Mouse (Mus musculus) frontal cortex, postnatal 25 days (tissue): ENCODE measurements around the gene Gm2956.
"Not testable (repeated sequence)": the region's sequence is repeated elsewhere in the genome, so short reads cannot be mapped to it uniquely, and the experiment has no call there.

Source experiments
- DNase-seq, 2 experiments: peaks; one replicate each; pipeline ENCODE4 v3.0.0; 2022; ENCODE audit warnings: low spot score in 2 of 2

Gene Gm2956

GRCm38 (mm10) chr14:3332087-3332677 lies at the start of gene Gm2956:
Gm2956 (plus strand) TSS chr14:3332627.
- DNase-seq, result peak in 1 of 2 experiments; percentile 2

- DNase-seq, result peak; percentile 3 to 7
Observed at GRCm38 (mm10) chr14:3333406-3333805, 979 bp downstream of the Gm2956 start.

DNA sequence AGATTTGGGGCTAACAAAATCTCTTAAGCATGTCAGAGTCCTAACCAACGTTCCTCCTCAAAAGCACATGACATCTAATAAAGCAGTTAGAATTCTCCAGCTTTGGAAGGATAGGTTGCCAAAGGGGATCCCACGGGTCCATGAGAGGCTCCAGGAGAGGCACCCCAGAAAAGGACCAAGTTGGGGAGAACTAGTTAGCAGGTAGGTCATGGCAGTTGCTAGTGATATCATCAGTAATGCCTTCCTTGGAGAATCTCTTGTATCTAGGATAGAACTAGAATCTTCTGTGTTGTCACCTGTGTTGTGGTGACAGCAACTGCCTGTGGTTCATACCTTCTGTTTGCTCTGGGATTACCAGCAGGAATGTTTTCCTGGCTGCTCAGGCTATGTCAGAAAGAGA lies 62.4 kb downstream of the Gm2956 start, which contains the start of gene Gm10413:
Gm10413 (plus strand) TSS at position 301 of the 400 bp plus-strand sequence.
- DNase-seq, result not testable (repeated sequence)
